Mouse (Mus musculus): ENCODE results near the gene Nlgn1. TPM values are rescaled to one million over a fixed set of nuclear protein-coding genes. Genes with fewer than 3 reads are reported as not detected.

Nlgn1 gene
- polyA plus RNA-seq, 1 experiment from 2014 or later: not detected

- Histone ChIP-seq H3K27ac (ENCODE audit: low read depth) (no peak overlapping the region), H3K4me3 (ENCODE audit: low read depth, low read length) (no peak overlapping the region), H3K4me2 (ENCODE audit: low read depth, low read length) (no peak overlapping the region), H3K4me1 (ENCODE audit: insufficient read depth) (no peaks in the 10 kb centered on the region), H3K36me3 (replicated peaks; ENCODE audit: insufficient read depth, low read length) (no peaks in the 10 kb centered on the region), H3K9ac (replicated peaks) (no peak overlapping the region), H3K9me3 (ENCODE audit: low read length) (no peaks in the 10 kb centered on the region), H3K27me3 (ENCODE audit: insufficient read depth, low read length) (no peaks in the 10 kb centered on the region)
- no peak for TF ChIP-seq EP300 (IDR thresholded peaks at IDR 0.05; ENCODE audit: low read depth)
- no peak for TF ChIP-seq CTCF (IDR thresholded peaks at IDR 0.05; ENCODE audit: low read depth)
- WGBS (ENCODE audit: insufficient replicate concordance): 61% methylated on average over 3 of the region's 3 CpGs
- no peak for ATAC-seq
- DNase-seq: no peak
Observed at GRCm38 (mm10) chr3:26223500-26223899, 108.8 kb downstream of the Nlgn1 start.

GRCm38 (mm10) chr3:26216231-26216630, 116.0 kb downstream of the Nlgn1 start:
- H3K9ac ChIP-seq (replicated peaks): no peak overlapping the region
- no peak overlapping the region for H3K4me3 ChIP-seq (ENCODE audit: low read depth, low read length)
- H3K4me1 ChIP-seq (ENCODE audit: insufficient read depth): no peaks in the 10 kb centered on the region
- 69% methylated on average over 5 of the region's 5 CpGs for WGBS (ENCODE audit: insufficient replicate concordance)
- no peaks in the 10 kb centered on the region for H3K9me3 ChIP-seq (ENCODE audit: low read length)
- ATAC-seq: no peak
- H3K36me3 ChIP-seq (replicated peaks; ENCODE audit: insufficient read depth, low read length): no peaks in the 10 kb centered on the region
- no peak for DNase-seq
- H3K4me2 ChIP-seq (ENCODE audit: low read depth, low read length): no peak overlapping the region
- H3K27ac ChIP-seq (ENCODE audit: low read depth): no peak overlapping the region
- TF ChIP-seq CTCF (IDR thresholded peaks at IDR 0.05; ENCODE audit: low read depth): no peak
- TF ChIP-seq EP300 (IDR thresholded peaks at IDR 0.05; ENCODE audit: low read depth): no peak
- H3K27me3 ChIP-seq (ENCODE audit: insufficient read depth, low read length): no peaks in the 10 kb centered on the region

- Histone ChIP-seq H3K27ac (ENCODE audit: low read depth) (no peak overlapping the region), H3K27me3 (ENCODE audit: insufficient read depth, low read length) (no peaks in the 10 kb centered on the region), H3K4me3 (ENCODE audit: low read depth, low read length) (no peak overlapping the region), H3K4me1 (ENCODE audit: insufficient read depth) (no peaks in the 10 kb centered on the region), H3K4me2 (ENCODE audit: low read depth, low read length) (no peak overlapping the region), H3K36me3 (replicated peaks; ENCODE audit: insufficient read depth, low read length) (no peaks in the 10 kb centered on the region), H3K9me3 (ENCODE audit: low read length) (no peaks in the 10 kb centered on the region), H3K9ac (replicated peaks) (no peak overlapping the region)
- DNase-seq (no peak), ATAC-seq (no peak)
- TF ChIP-seq CTCF (IDR thresholded peaks at IDR 0.05; ENCODE audit: low read depth) (no peak), EP300 (IDR thresholded peaks at IDR 0.05; ENCODE audit: low read depth) (no peak)
- 67% methylated on average over 3 of the region's 3 CpGs for WGBS (ENCODE audit: insufficient replicate concordance)
Observed at GRCm38 (mm10) chr3:26202702-26203101, 129.6 kb downstream of the Nlgn1 start.

- Histone ChIP-seq H3K27me3 (ENCODE audit: insufficient read depth, low read length) (no peaks in the 10 kb centered on the region), H3K27ac (ENCODE audit: low read depth) (no peak overlapping the region), H3K4me3 (ENCODE audit: low read depth, low read length) (no peak overlapping the region), H3K9me3 (ENCODE audit: low read length) (no peaks in the 10 kb centered on the region), H3K4me2 (ENCODE audit: low read depth, low read length) (no peak overlapping the region), H3K9ac (replicated peaks) (no peak overlapping the region), H3K36me3 (replicated peaks; ENCODE audit: insufficient read depth, low read length) (no peaks in the 10 kb centered on the region), H3K4me1 (ENCODE audit: insufficient read depth) (no peaks in the 10 kb centered on the region)
- ATAC-seq: no peak
- 26% methylated on average over 1 of the region's 1 CpGs for WGBS (ENCODE audit: insufficient replicate concordance)
- TF ChIP-seq CTCF (IDR thresholded peaks at IDR 0.05; ENCODE audit: low read depth) (no peak), EP300 (IDR thresholded peaks at IDR 0.05; ENCODE audit: low read depth) (no peak)
- DNase-seq: no peak
Observed at GRCm38 (mm10) chr3:26201410-26201809, 130.8 kb downstream of the Nlgn1 start.

- Histone ChIP-seq H3K9me3 (ENCODE audit: low read length) (no peaks in the 10 kb centered on the region), H3K9ac (replicated peaks) (no peak overlapping the region), H3K4me3 (ENCODE audit: low read depth, low read length) (no peak overlapping the region), H3K27ac (ENCODE audit: low read depth) (no peak overlapping the region), H3K27me3 (ENCODE audit: insufficient read depth, low read length) (no peaks in the 10 kb centered on the region), H3K4me2 (ENCODE audit: low read depth, low read length) (no peak overlapping the region), H3K4me1 (ENCODE audit: insufficient read depth) (no peaks in the 10 kb centered on the region), H3K36me3 (replicated peaks; ENCODE audit: insufficient read depth, low read length) (no peaks in the 10 kb centered on the region)
- DNase-seq (no peak), ATAC-seq (no peak)
- TF ChIP-seq EP300 (IDR thresholded peaks at IDR 0.05; ENCODE audit: low read depth) (no peak), CTCF (IDR thresholded peaks at IDR 0.05; ENCODE audit: low read depth) (no peak)
- 64% methylated on average over 2 of the region's 2 CpGs for WGBS (ENCODE audit: insufficient replicate concordance)
Observed at GRCm38 (mm10) chr3:26194970-26195369, 137.3 kb downstream of the Nlgn1 start.

GRCm38 (mm10) chr3:26181013-26181412, 151.2 kb downstream of the Nlgn1 start:
- H3K27me3 ChIP-seq (ENCODE audit: insufficient read depth, low read length): no peaks in the 10 kb centered on the region
- no peak for DNase-seq
- no peak overlapping the region for H3K9ac ChIP-seq (replicated peaks)
- no peaks in the 10 kb centered on the region for H3K4me1 ChIP-seq (ENCODE audit: insufficient read depth)
- no peaks in the 10 kb centered on the region for H3K9me3 ChIP-seq (ENCODE audit: low read length)
- no peaks in the 10 kb centered on the region for H3K36me3 ChIP-seq (replicated peaks; ENCODE audit: insufficient read depth, low read length)
- ATAC-seq: no peak
- no peak overlapping the region for H3K4me2 ChIP-seq (ENCODE audit: low read depth, low read length)
- WGBS (ENCODE audit: insufficient replicate concordance): 78% methylated on average over 3 of the region's 3 CpGs
- H3K27ac ChIP-seq (ENCODE audit: low read depth): no peak overlapping the region
- H3K4me3 ChIP-seq (ENCODE audit: low read depth, low read length): no peak overlapping the region
- TF ChIP-seq EP300 (IDR thresholded peaks at IDR 0.05; ENCODE audit: low read depth) (no peak), CTCF (IDR thresholded peaks at IDR 0.05; ENCODE audit: low read depth) (no peak)

GRCm38 (mm10) chr3:26175371-26175770, 156.9 kb downstream of the Nlgn1 start:
- Histone ChIP-seq H3K9ac (replicated peaks) (no peak overlapping the region), H3K27ac (ENCODE audit: low read depth) (no peak overlapping the region), H3K36me3 (replicated peaks; ENCODE audit: insufficient read depth, low read length) (no peaks in the 10 kb centered on the region), H3K4me3 (ENCODE audit: low read depth, low read length) (no peak overlapping the region), H3K4me2 (ENCODE audit: low read depth, low read length) (no peak overlapping the region), H3K4me1 (ENCODE audit: insufficient read depth) (no peaks in the 10 kb centered on the region), H3K27me3 (ENCODE audit: insufficient read depth, low read length) (no peaks in the 10 kb centered on the region), H3K9me3 (ENCODE audit: low read length) (no peaks in the 10 kb centered on the region)
- TF ChIP-seq CTCF (IDR thresholded peaks at IDR 0.05; ENCODE audit: low read depth) (no peak), EP300 (IDR thresholded peaks at IDR 0.05; ENCODE audit: low read depth) (no peak)
- DNase-seq (no peak), ATAC-seq (no peak)
- WGBS (ENCODE audit: insufficient replicate concordance): 82% methylated on average over 4 of the region's 4 CpGs
